Mouse (Mus musculus) spleen, adult 2 months (tissue): Measurements from ENCODE around the gene Samd4b.
"Not testable (repeated sequence)": the region's sequence is repeated elsewhere in the genome, so short reads cannot be mapped to it uniquely, and the experiment has no call there.

ENCODE experiments used
- CTCF ChIP-seq: fragments of 200-500 bp; IDR thresholded peaks from 2 replicates; pipeline ENCODE4 v1.5.1; 2011; ENCODE audit warnings: mild to moderate bottlenecking, inconsistent platforms; ENCODE audit not compliant: insufficient read depth, insufficient read length, insufficient replicate concordance; ENCODE audit errors: extremely low read depth
- POLR2A ChIP-seq: fragments of 200-500 bp; IDR thresholded peaks from 2 replicates; pipeline ENCODE4 v1.6.1; 2011; ENCODE audit warnings: low read depth, low read length, inconsistent platforms

DNA sequence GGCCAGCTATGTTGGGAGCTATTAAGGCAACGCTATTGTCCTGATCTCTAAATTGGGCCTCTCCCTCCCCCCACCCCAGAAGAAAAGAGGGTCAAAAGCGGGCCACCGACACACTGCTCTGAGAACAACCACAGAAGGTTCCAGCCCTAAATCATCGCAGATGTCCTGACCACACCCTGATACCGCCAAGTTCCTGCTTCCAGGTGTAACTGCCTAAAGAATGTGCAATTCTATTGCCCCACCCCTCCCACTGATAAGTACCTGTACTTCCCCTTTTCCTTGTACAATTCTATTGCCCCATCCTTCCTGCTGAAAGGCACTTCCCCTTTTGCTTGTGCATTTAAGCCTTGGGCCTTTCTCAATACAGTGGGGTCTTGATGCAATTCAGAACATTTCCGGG is 59.1 kb downstream of the Samd4b start:
- TF ChIP-seq CTCF, POLR2A: not testable (repeated sequence)
